Mouse (Mus musculus) left cerebral cortex, adult 11 months (tissue): ENCODE results near the gene C8a.

Experiments used
- DNase-seq: peaks from one replicate; pipeline ENCODE4 v3.0.0; 2022; ENCODE audit warnings: low spot score

The C8a gene

GRCm38 (mm10) chr4:104842204-104842603 is 34.0 kb downstream of the C8a start:
- DNase-seq: no peak

- no peak for DNase-seq
Measured at GRCm38 (mm10) chr4:104838342-104838741, 37.9 kb downstream of the C8a start.

- no peak for DNase-seq
Measured at GRCm38 (mm10) chr4:104835096-104835495, 41.1 kb downstream of the C8a start.

GRCm38 (mm10) chr4:104828939-104829338 is 47.3 kb downstream of the C8a start:
- no peak for DNase-seq

- DNase-seq: no peak
Measured at GRCm38 (mm10) chr4:104824381-104825077, 51.7 kb downstream of the C8a start.

GRCm38 (mm10) chr4:104823597-104824101 is 52.5 kb downstream of the C8a start:
- DNase-seq: no peak

GRCm38 (mm10) chr4:104819891-104820290 is 56.3 kb downstream of the C8a start:
- DNase-seq: no peak

GRCm38 (mm10) chr4:104818986-104819385 is 57.2 kb downstream of the C8a start:
- no peak for DNase-seq

GRCm38 (mm10) chr4:104817509-104817908 is 58.7 kb downstream of the C8a start:
- no peak for DNase-seq

GRCm38 (mm10) chr4:104816519-104817232 is 59.5 kb downstream of the C8a start:
- DNase-seq: no peak

- DNase-seq: no peak
Measured at GRCm38 (mm10) chr4:104813617-104814016, 62.6 kb downstream of the C8a start.

GRCm38 (mm10) chr4:104810710-104811286 is 65.4 kb downstream of the C8a start:
- DNase-seq: no peak

- no peak for DNase-seq
Measured at GRCm38 (mm10) chr4:104805414-104806257, 70.6 kb downstream of the C8a start.

- no peak for DNase-seq
Measured at GRCm38 (mm10) chr4:104804100-104804499, 72.1 kb downstream of the C8a start.

GRCm38 (mm10) chr4:104801625-104802024 is 74.6 kb downstream of the C8a start:
- no peak for DNase-seq

GRCm38 (mm10) chr4:104798951-104799350 is 77.2 kb downstream of the C8a start:
- DNase-seq: no peak

- DNase-seq: no peak
Measured at GRCm38 (mm10) chr4:104792111-104792510, 84.1 kb downstream of the C8a start.

- DNase-seq: no peak
Measured at GRCm38 (mm10) chr4:104782346-104782745, 93.9 kb downstream of the C8a start.

- no peak for DNase-seq
Measured at GRCm38 (mm10) chr4:104781441-104781840, 94.8 kb downstream of the C8a start.

GRCm38 (mm10) chr4:104779460-104779859 is 96.7 kb downstream of the C8a start:
- DNase-seq: no peak

- no peak for DNase-seq
Measured at GRCm38 (mm10) chr4:104775601-104776000, 100.6 kb downstream of the C8a start.

- DNase-seq: no peak
Measured at GRCm38 (mm10) chr4:104770331-104770730, 105.9 kb downstream of the C8a start.
